Mouse (Mus musculus) CD4-positive, CD25-positive, alpha-beta regulatory T cell, adult 4 months (primary cell): ENCODE data around the gene Rbm15b. TPM values are rescaled to one million over a fixed set of nuclear protein-coding genes. Genes with fewer than 3 reads are reported as not detected.

Source experiments
- ATAC-seq: one replicate; pipeline ENCODE4 v1.8.0; 2017
- polyA plus RNA-seq, 2 experiments: library from polyadenylated mRNA; unstranded; fragments of 100-300 nt; shearing (Covaris generic); gene quantifications; one replicate each; pipeline ENCODE4 v1.2.1; 2017

The Rbm15b gene
- polyA plus RNA-seq, result 1 to 10 TPM; 3.7 to 4.4 TPM

- peak; percentile 73 for ATAC-seq
Observed at GRCm38 (mm10) chr9:106886828-106887702, at the start of gene Rbm15b. Gene Rbm15b, minus strand, starts transcription at chr9:106887428.

- ATAC-seq, result no peak
Observed at GRCm38 (mm10) chr9:106934998-106935397, 47.8 kb upstream of the Rbm15b start.

- ATAC-seq, result no peak
Observed at GRCm38 (mm10) chr9:106914878-106915277, 27.6 kb upstream of the Rbm15b start.

- ATAC-seq, result no peak
Observed at GRCm38 (mm10) chr9:106913759-106914158, 26.5 kb upstream of the Rbm15b start.

- ATAC-seq, result no peak
Observed at GRCm38 (mm10) chr9:106911624-106912023, 24.4 kb upstream of the Rbm15b start.

- ATAC-seq, result no peak
Observed at GRCm38 (mm10) chr9:106908715-106909114, 21.5 kb upstream of the Rbm15b start.

GRCm38 (mm10) chr9:106908174-106908573 lies 20.9 kb upstream of the Rbm15b start:
- no peak for ATAC-seq

- no peak for ATAC-seq
Observed at GRCm38 (mm10) chr9:106906597-106906996, 19.4 kb upstream of the Rbm15b start.

- no peak for ATAC-seq
Observed at GRCm38 (mm10) chr9:106903791-106904134, 16.5 kb upstream of the Rbm15b start.

- no peak for ATAC-seq
Observed at GRCm38 (mm10) chr9:106903099-106903790, 16.0 kb upstream of the Rbm15b start.

- no peak for ATAC-seq
Observed at GRCm38 (mm10) chr9:106901596-106901995, 14.4 kb upstream of the Rbm15b start.

GRCm38 (mm10) chr9:106898901-106899300 lies 11.7 kb upstream of the Rbm15b start:
- no peak for ATAC-seq

GRCm38 (mm10) chr9:106893327-106893726 lies 6.1 kb upstream of the Rbm15b start:
- no peak for ATAC-seq

GRCm38 (mm10) chr9:106892552-106892875 lies 5.3 kb upstream of the Rbm15b start:
- ATAC-seq, result no peak

- ATAC-seq, result peak; percentile 88
Observed at GRCm38 (mm10) chr9:106891829-106892551, 4.8 kb upstream of the Rbm15b start, which contains the start of gene Manf. Gene Manf, minus strand, starts transcription at chr9:106891979.

- ATAC-seq, result no peak
Observed at GRCm38 (mm10) chr9:106891341-106891741, 4.1 kb upstream of the Rbm15b start.

GRCm38 (mm10) chr9:106890496-106891240 lies 3.4 kb upstream of the Rbm15b start:
- no peak for ATAC-seq

- no peak for ATAC-seq
Observed at GRCm38 (mm10) chr9:106889321-106889720, 2.1 kb upstream of the Rbm15b start.

GRCm38 (mm10) chr9:106888346-106888745 lies 1.1 kb upstream of the Rbm15b start:
- ATAC-seq, result no peak

- ATAC-seq, result peak; percentile 25
Observed at GRCm38 (mm10) chr9:106885901-106886731, 1.1 kb downstream of the Rbm15b start.
